In the genomic region with DNA sequence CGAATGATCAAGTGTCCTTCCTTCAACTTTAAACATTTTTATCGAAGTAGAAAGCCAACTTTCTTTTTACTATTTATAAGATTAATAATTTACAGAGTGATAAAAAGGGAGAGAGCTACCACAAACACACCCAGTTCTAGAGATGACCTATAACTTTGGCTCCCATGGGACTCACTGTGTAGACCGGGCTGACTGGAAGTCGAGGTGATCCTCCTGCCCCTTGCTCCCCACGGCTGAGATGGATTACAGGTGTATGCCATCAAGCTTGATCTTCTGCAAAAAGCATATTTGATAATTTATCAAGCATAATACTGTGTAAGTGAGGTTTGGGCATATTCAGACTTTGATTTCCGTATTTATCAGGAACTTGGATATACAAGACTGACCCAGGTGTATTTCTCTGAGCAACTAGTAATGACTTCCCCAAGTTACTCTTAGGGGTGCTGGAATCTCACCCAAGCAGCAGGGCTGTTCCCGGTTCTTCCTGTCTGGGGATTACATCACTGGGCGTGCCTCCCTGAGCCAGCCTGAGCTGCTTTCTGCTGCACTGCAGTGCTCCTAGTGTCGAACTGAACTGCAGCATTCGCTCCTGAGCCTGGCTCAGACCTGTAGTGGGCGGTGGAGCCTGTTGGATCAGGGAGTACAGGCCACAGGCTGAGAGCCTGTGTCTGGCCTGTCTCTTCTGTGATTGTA, we compare ENCODE assay signal across 8 mouse cellular contexts. TPM values are rescaled to one million over a fixed set of nuclear protein-coding genes. Genes with fewer than 3 reads are reported as not detected.
DNase-seq lines count a peak whose midpoint lies in the region; ATAC-seq and TF ChIP-seq lines count a peak whose summit lies in the region.

No protein-coding gene starts in this region.

- H3K27me3 ChIP-seq in intestine, embryonic 15.5 days (replicated peaks): no peaks in the 10 kb centered on the region
- H3K27me3 ChIP-seq in liver, embryonic 12.5 days (replicated peaks): no peaks in the 10 kb centered on the region
- H3K27me3 ChIP-seq in hindbrain, embryonic 14.5 days (ENCODE audit: control insufficient read depth, insufficient read depth, low read length): no peaks in the 10 kb centered on the region

- peak overlapping the region; percentile 53 for H3K27ac ChIP-seq in gastrocnemius, adult 2 months
- H3K27ac ChIP-seq in intestine, embryonic 15.5 days: peak overlapping the region; percentile 68
- no peak overlapping the region for H3K27ac ChIP-seq in liver, embryonic 12.5 days
- no peak overlapping the region for H3K27ac ChIP-seq in hindbrain, embryonic 14.5 days

- no peak overlapping the region for H3K9ac ChIP-seq in intestine, embryonic 15.5 days
- no peak overlapping the region for H3K9ac ChIP-seq in liver, embryonic 12.5 days
- no peak overlapping the region for H3K9ac ChIP-seq in hindbrain, embryonic 14.5 days

- intact Hi-C loops in gastrocnemius, adult 2 months (cut with DNase I): no loop called here

- peaks cover 17% of the 10 kb centered on the region for H3K4me1 ChIP-seq in intestine, embryonic 15.5 days (replicated peaks)
- peaks cover 31% of the 10 kb centered on the region for H3K4me1 ChIP-seq in liver, embryonic 12.5 days
- peaks cover 15% of the 10 kb centered on the region for H3K4me1 ChIP-seq in hindbrain, embryonic 14.5 days (replicated peaks; ENCODE audit: control insufficient read depth, insufficient read depth, low read length)

- 0 out of 2 replicates have a peak, but pooled peaks cover 2% of the 10 kb centered on the region for H3K36me3 ChIP-seq in intestine, embryonic 15.5 days
- H3K36me3 ChIP-seq in liver, embryonic 12.5 days: peaks cover 33% of the 10 kb centered on the region
- peaks cover 20% of the 10 kb centered on the region for H3K36me3 ChIP-seq in hindbrain, embryonic 14.5 days (replicated peaks; ENCODE audit: control insufficient read depth, insufficient read depth)

- 45% methylated on average over 11 of the region's 11 CpGs for WGBS in intestine, embryonic 15.5 days
- 58% methylated on average over 11 of the region's 11 CpGs for WGBS in liver, embryonic 12.5 days (ENCODE audit: insufficient replicate concordance)
- WGBS in hindbrain, embryonic 14.5 days: 82% methylated on average over 11 of the region's 11 CpGs

- TF ChIP-seq CTCF in gastrocnemius, adult 2 months (IDR thresholded peaks at IDR 0.05): peak; percentile 57

- no peaks in the 10 kb centered on the region for H3K9me3 ChIP-seq in intestine, embryonic 15.5 days
- no peaks in the 10 kb centered on the region for H3K9me3 ChIP-seq in liver, embryonic 12.5 days (replicated peaks)
- no peaks in the 10 kb centered on the region for H3K9me3 ChIP-seq in hindbrain, embryonic 14.5 days (ENCODE audit: control insufficient read depth, low read length)

- no peak overlapping the region; the same call in 1 of the 2 replicates for H3K4me3 ChIP-seq in gastrocnemius, adult 2 months
- H3K4me3 ChIP-seq in intestine, embryonic 15.5 days (replicated peaks): no peak overlapping the region
- no peak overlapping the region for H3K4me3 ChIP-seq in liver, embryonic 12.5 days
- no peak overlapping the region for H3K4me3 ChIP-seq in hindbrain, embryonic 14.5 days (replicated peaks; ENCODE audit: low read length)

- H3K4me2 ChIP-seq in intestine, embryonic 15.5 days (replicated peaks): peak overlapping the region; percentile 28
- no peak overlapping the region for H3K4me2 ChIP-seq in liver, embryonic 12.5 days
- no peak overlapping the region for H3K4me2 ChIP-seq in hindbrain, embryonic 14.5 days (replicated peaks)

- no peak for DNase-seq in cerebellum, postnatal 4 days (ENCODE audit: low spot score in 2 of 2)
- peak; percentile 58 for DNase-seq in adipocyte (ENCODE audit: low spot score)
- peak; percentile 80 for DNase-seq in gastrocnemius, adult 2 months
- peak; percentile 74 for DNase-seq in skeletal muscle tissue, adult 2 months (ENCODE audit: low read depth, low spot score)
- no peak for DNase-seq in hindbrain, embryonic 14.5 days (ENCODE audit: low spot score)

- peak; percentile 76 for ATAC-seq in cerebellum, adult (ENCODE audit: insufficient number of reproducible peaks, low FRiP score, low TSS enrichment)
- peak; percentile 96 for ATAC-seq in intestine, embryonic 15.5 days
- peak; percentile 61 for ATAC-seq in liver, embryonic 12.5 days
- ATAC-seq in hindbrain, embryonic 14.5 days (ENCODE audit: low FRiP score): no peak

RNA-seq across cellular contexts. Expression of gene Dync1h1, which starts 7.4 kb away (rescaled TPM):
- total RNA-seq in gastrocnemius, adult 2 months (2021): 10 to 100 TPM; 68.6 to 72.5 TPM
- 35.7 and 38.6 TPM in 2 replicates for polyA plus RNA-seq in intestine, embryonic 15.5 days (2015; fragmentation: Nextera tagmentation; extraction: Ambion mirVana)
- polyA plus RNA-seq in liver, embryonic 12.5 days (2016; fragmentation: Nextera tagmentation; extraction: Ambion mirVana): 20.5 and 23.0 TPM in 2 replicates
- polyA plus RNA-seq in hindbrain, embryonic 14.5 days (2014; fragmentation: Nextera tagmentation; extraction: Ambion mirVana): 114 and 117 TPM in 2 replicates

Comparison
In these comparisons a context has a peak if more than half of its experiments do, and no peak if none do; other contexts are left out.
1. DNase-seq: peak in adipocyte (single experiment), gastrocnemius, adult 2 months (single experiment) and skeletal muscle tissue, adult 2 months (single experiment); none in cerebellum, postnatal 4 days (0 of 2) and hindbrain, embryonic 14.5 days (single experiment).
2. H3K27ac ChIP-seq: peak in gastrocnemius, adult 2 months (single experiment) and intestine, embryonic 15.5 days (single experiment); none in liver, embryonic 12.5 days (single experiment) and hindbrain, embryonic 14.5 days (single experiment).